Mouse (Mus musculus) C2C12 (cell line): Measurements from ENCODE around the gene Slc25a51.

ENCODE experiments used
- CTCF ChIP-seq: IDR thresholded peaks from one replicate; pipeline ENCODE4 v1.5.1; 2011; ENCODE audit not compliant: control insufficient read depth, insufficient read depth, insufficient read length
- MYOG ChIP-seq: IDR thresholded peaks from one replicate; pipeline ENCODE4 v1.6.1; 2011; ENCODE audit not compliant: control insufficient read depth, insufficient read length; ENCODE audit errors: extremely low read depth

DNA sequence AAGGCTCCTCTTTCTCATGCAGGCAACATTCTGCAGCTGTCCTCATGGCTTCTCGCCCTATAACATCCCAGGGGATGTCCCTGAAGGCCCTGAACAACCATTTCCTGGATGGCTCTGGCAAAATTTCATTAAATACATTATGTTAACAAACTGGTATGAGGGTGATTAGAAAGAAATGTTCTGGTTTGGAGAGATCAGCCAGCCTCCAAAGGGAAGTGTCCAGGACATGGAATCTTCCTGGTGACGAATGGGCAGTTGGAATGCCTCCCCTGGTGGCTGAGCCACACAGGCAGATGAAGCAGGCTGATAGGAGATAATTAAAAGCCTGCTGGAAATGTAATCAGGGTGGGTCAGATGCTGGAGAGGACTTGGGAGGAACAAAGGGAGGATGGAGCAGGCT is 27.3 kb upstream of the Slc25a51 start:
- TF ChIP-seq CTCF (no peak), MYOG (no peak)
